Mouse (Mus musculus): ENCODE measurements around the gene Rab14. TPM values are rescaled to one million over a fixed set of nuclear protein-coding genes. Genes with fewer than 3 reads are reported as not detected.

Rab14 gene
- polyA plus RNA-seq, 1 experiment from 2014 or later: 460 TPM

- WGBS: 95% methylated on average over 2 of the region's 2 CpGs
- ATAC-seq (replicated peaks): no peak
Measured at GRCm38 (mm10) chr2:35216701-35217100, 15.8 kb upstream of the Rab14 start.

GRCm38 (mm10) chr2:35215363-35215762 lies 14.4 kb upstream of the Rab14 start:
- Histone ChIP-seq H3K9me3 (no peaks in the 10 kb centered on the region), H3K9ac (replicated peaks) (no peak overlapping the region), H3K4me3 (no peak overlapping the region), H3K27ac (replicated peaks) (no peak overlapping the region), H3K36me3 (no peaks in the 10 kb centered on the region), H3K27me3 (no peaks in the 10 kb centered on the region), H3K4me2 (replicated peaks) (no peak overlapping the region), H3K4me1 (peaks cover 8% of the 10 kb centered on the region)
- 0 out of 2 replicates have a peak, but pooled peaks have one; percentile 6 for ATAC-seq (replicated peaks)
- 10% methylated on average over 14 of the region's 14 CpGs for WGBS

More at GRCm38 (mm10) chr2:35216701-35217100, 15.8 kb upstream of the Rab14 start:
- Histone ChIP-seq H3K36me3 (no peaks in the 10 kb centered on the region), H3K4me3 (no peak overlapping the region), H3K4me2 (replicated peaks) (no peak overlapping the region), H3K9ac (replicated peaks) (no peak overlapping the region), H3K4me1 (peaks cover 8% of the 10 kb centered on the region), H3K9me3 (no peaks in the 10 kb centered on the region), H3K27ac (replicated peaks) (no peak overlapping the region), H3K27me3 (no peaks in the 10 kb centered on the region)

GRCm38 (mm10) chr2:35214881-35215358 lies 14.0 kb upstream of the Rab14 start:
- H3K4me2 ChIP-seq (replicated peaks): peak overlapping the region; percentile 38
- peak overlapping the region; percentile 20; the same call in 1 of the 2 replicates for H3K4me3 ChIP-seq
- H3K27ac ChIP-seq (replicated peaks): peak overlapping the region; percentile 33; the same call in 1 of the 2 replicates

GRCm38 (mm10) chr2:35213345-35213910 lies 12.5 kb upstream of the Rab14 start:
- H3K36me3 ChIP-seq: no peaks in the 10 kb centered on the region
- no peak overlapping the region for H3K9ac ChIP-seq (replicated peaks)
- H3K4me2 ChIP-seq (replicated peaks): no peak overlapping the region
- WGBS: 87% methylated on average over 12 of the region's 12 CpGs
- H3K27me3 ChIP-seq: no peaks in the 10 kb centered on the region
- H3K9me3 ChIP-seq: no peaks in the 10 kb centered on the region
- no peak overlapping the region for H3K27ac ChIP-seq (replicated peaks)
- ATAC-seq (replicated peaks): no peak
- H3K4me1 ChIP-seq: peaks cover 8% of the 10 kb centered on the region
- H3K4me3 ChIP-seq: no peak overlapping the region

More at GRCm38 (mm10) chr2:35214881-35215358, 14.0 kb upstream of the Rab14 start:
- peak; percentile 73 for ATAC-seq (replicated peaks)
- 0 out of 2 replicates have a peak overlapping the region, but pooled peaks have one; percentile 30 for H3K9ac ChIP-seq (replicated peaks)
- H3K9me3 ChIP-seq: no peaks in the 10 kb centered on the region
- no peaks in the 10 kb centered on the region for H3K27me3 ChIP-seq
- peaks cover 8% of the 10 kb centered on the region for H3K4me1 ChIP-seq
- no peaks in the 10 kb centered on the region for H3K36me3 ChIP-seq
- under 1% methylated on average over 12 of the region's 12 CpGs for WGBS

- no peak for ATAC-seq (replicated peaks)
- no peak overlapping the region for H3K9ac ChIP-seq (replicated peaks)
- H3K4me3 ChIP-seq: no peak overlapping the region
- H3K27ac ChIP-seq (replicated peaks): no peak overlapping the region
- WGBS: 79% methylated on average over 3 of the region's 3 CpGs
- H3K4me1 ChIP-seq: peaks cover 8% of the 10 kb centered on the region
- no peaks in the 10 kb centered on the region for H3K36me3 ChIP-seq
- H3K4me2 ChIP-seq (replicated peaks): no peak overlapping the region
- H3K9me3 ChIP-seq: no peaks in the 10 kb centered on the region
- H3K27me3 ChIP-seq: no peaks in the 10 kb centered on the region
Measured at GRCm38 (mm10) chr2:35211681-35212080, 10.8 kb upstream of the Rab14 start.

- no peak for ATAC-seq (replicated peaks)
- Histone ChIP-seq H3K4me3 (no peak overlapping the region), H3K4me1 (no peaks in the 10 kb centered on the region), H3K36me3 (no peaks in the 10 kb centered on the region), H3K27me3 (0 out of 2 replicates have a peak, but pooled peaks cover 4% of the 10 kb centered on the region), H3K9me3 (no peaks in the 10 kb centered on the region), H3K9ac (replicated peaks) (no peak overlapping the region), H3K27ac (replicated peaks) (no peak overlapping the region), H3K4me2 (replicated peaks) (no peak overlapping the region)
- 73% methylated on average over 8 of the region's 8 CpGs for WGBS
Measured at GRCm38 (mm10) chr2:35208931-35209665, 8.2 kb upstream of the Rab14 start.

GRCm38 (mm10) chr2:35208054-35208453 lies 7.1 kb upstream of the Rab14 start:
- H3K4me2 ChIP-seq (replicated peaks): no peak overlapping the region
- H3K36me3 ChIP-seq: no peaks in the 10 kb centered on the region
- H3K4me1 ChIP-seq: no peaks in the 10 kb centered on the region
- H3K27me3 ChIP-seq: 0 out of 2 replicates have a peak, but pooled peaks cover 4% of the 10 kb centered on the region
- H3K27ac ChIP-seq (replicated peaks): no peak overlapping the region
- no peak overlapping the region for H3K9ac ChIP-seq (replicated peaks)
- no peaks in the 10 kb centered on the region for H3K9me3 ChIP-seq
- H3K4me3 ChIP-seq: no peak overlapping the region
- no peak for ATAC-seq (replicated peaks)
- WGBS: 83% methylated on average over 3 of the region's 3 CpGs

GRCm38 (mm10) chr2:35206761-35207160 lies 5.8 kb upstream of the Rab14 start:
- no peak overlapping the region for H3K4me2 ChIP-seq (replicated peaks)
- 0 out of 2 replicates have a peak, but pooled peaks cover 4% of the 10 kb centered on the region for H3K27me3 ChIP-seq
- no peaks in the 10 kb centered on the region for H3K36me3 ChIP-seq
- H3K27ac ChIP-seq (replicated peaks): no peak overlapping the region
- H3K4me3 ChIP-seq: no peak overlapping the region
- ATAC-seq (replicated peaks): no peak
- no peaks in the 10 kb centered on the region for H3K9me3 ChIP-seq
- H3K9ac ChIP-seq (replicated peaks): no peak overlapping the region
- 90% methylated on average over 3 of the region's 3 CpGs for WGBS
- no peaks in the 10 kb centered on the region for H3K4me1 ChIP-seq

GRCm38 (mm10) chr2:35203729-35204128 lies 2.8 kb upstream of the Rab14 start:
- H3K9ac ChIP-seq (replicated peaks): no peak overlapping the region
- peaks cover 12% of the 10 kb centered on the region for H3K4me1 ChIP-seq
- H3K36me3 ChIP-seq: no peaks in the 10 kb centered on the region
- no peak overlapping the region for H3K27ac ChIP-seq (replicated peaks)
- H3K27me3 ChIP-seq: 0 out of 2 replicates have a peak, but pooled peaks cover 4% of the 10 kb centered on the region
- no peak overlapping the region for H3K4me2 ChIP-seq (replicated peaks)
- H3K4me3 ChIP-seq: no peak overlapping the region
- ATAC-seq (replicated peaks): no peak
- no peaks in the 10 kb centered on the region for H3K9me3 ChIP-seq

GRCm38 (mm10) chr2:35199971-35200897 lies 686 bp downstream of the Rab14 start:
- Histone ChIP-seq H3K4me1 (peaks cover 36% of the 10 kb centered on the region), H3K9me3 (no peaks in the 10 kb centered on the region), H3K27me3 (0 out of 2 replicates have a peak, but pooled peaks cover 4% of the 10 kb centered on the region), H3K4me2 (replicated peaks) (peak overlapping the region; percentile 61), H3K4me3 (peak overlapping the region; percentile 94), H3K27ac (replicated peaks) (peak overlapping the region; percentile 97), H3K36me3 (no peaks in the 10 kb centered on the region), H3K9ac (replicated peaks) (peak overlapping the region; percentile 98)
- under 1% methylated on average over 76 of the region's 90 CpGs for WGBS
- peak; percentile 81 for ATAC-seq (replicated peaks)

- peak overlapping the region; percentile 98 for H3K9ac ChIP-seq (replicated peaks)
- H3K27ac ChIP-seq (replicated peaks): peak overlapping the region; percentile 97; the same call in 1 of the 2 replicates
- H3K36me3 ChIP-seq: no peaks in the 10 kb centered on the region
- peaks cover 36% of the 10 kb centered on the region for H3K4me1 ChIP-seq
- no peak for ATAC-seq (replicated peaks)
- peak overlapping the region; percentile 61 for H3K4me2 ChIP-seq (replicated peaks)
- peak overlapping the region; percentile 94 for H3K4me3 ChIP-seq
- no peaks in the 10 kb centered on the region for H3K9me3 ChIP-seq
- H3K27me3 ChIP-seq: 0 out of 2 replicates have a peak, but pooled peaks cover 1% of the 10 kb centered on the region
- WGBS: 14% methylated on average over 5 of the region's 5 CpGs
Measured at GRCm38 (mm10) chr2:35199541-35199940, 1.4 kb downstream of the Rab14 start.
